Mouse (Mus musculus) olfactory bulb, adult 2 months (tissue): Measurements from ENCODE around the gene Pdxk. TPM values are rescaled to one million over a fixed set of nuclear protein-coding genes. Genes with fewer than 3 reads are reported as not detected.
A peak's percentile ranks its signal among the peaks of the same experiment; 100 is the strongest.
"Not testable (repeated sequence)": the region's sequence is repeated elsewhere in the genome, so short reads cannot be mapped to it uniquely, and the experiment has no call there.

Experiments
- H3K27ac ChIP-seq: fragments of 200-500 bp; 2 replicates; pipeline ENCODE4 v1.5.1; 2012; ENCODE audit warnings: low read depth, low read length; ENCODE audit not compliant: insufficient read depth
- H3K4me1 ChIP-seq: fragments of 200-500 bp; 2 replicates; pipeline ENCODE4 v1.6.1; 2012; ENCODE audit warnings: low read length; ENCODE audit not compliant: control insufficient read depth, insufficient read depth
- H3K4me3 ChIP-seq: fragments of 200-500 bp; 2 replicates; pipeline ENCODE4 v1.5.1; 2012; ENCODE audit warnings: mild to moderate bottlenecking, low read depth, low read length, moderate library complexity; ENCODE audit not compliant: insufficient read depth
- CTCF ChIP-seq: fragments of 200-500 bp; IDR thresholded peaks from 2 replicates; pipeline ENCODE4 v1.5.1; 2012; ENCODE audit warnings: low read depth, mild to moderate bottlenecking, low read length, moderate library complexity; ENCODE audit not compliant: insufficient read depth
- POLR2A ChIP-seq: fragments of 200-500 bp; IDR thresholded peaks from 2 replicates; pipeline ENCODE4 v1.6.1; 2012; ENCODE audit warnings: mild to moderate bottlenecking, low read depth, low read length, moderate library complexity; ENCODE audit not compliant: insufficient read depth
- WGBS: fragments of 180-500 bp; shearing (Covaris S2); methylation state at CpG from one replicate; pipeline ENCODE4 v1.1.7; 2018; 5-methylcytosine and 5-hydroxymethylcytosine counted together
- polyA plus RNA-seq: library from polyadenylated mRNA; stranded (reverse); fragments of >200 nt; gene quantifications from 2 replicates; pipeline ENCODE4 v1.2.4, GENCODE M21; 2012; ENCODE audit warnings: low replicate concordance; ENCODE audit not compliant: missing spikeins, insufficient read depth, insufficient read length

The Pdxk gene
- polyA plus RNA-seq: not detected in 2 replicates

- under 1% methylated on average over 35 of the region's 35 CpGs for WGBS
- Histone ChIP-seq H3K27ac (peak within 1 kb of the TSS; percentile 73), H3K4me3 (peak within 1 kb of the TSS; percentile 63), H3K4me1 (peaks cover 43% of the 10 kb centered on the region)
- no peak for TF ChIP-seq CTCF
- TF ChIP-seq POLR2A: peak; percentile 91
These were observed at the start of gene Pdxk for GRCm38 (mm10) chr10:78464792-78465207. Gene Pdxk (minus strand): TSS chr10:78464975.

- TF ChIP-seq POLR2A (no peak), CTCF (no peak)
- Histone ChIP-seq H3K27ac (no peak overlapping the region), H3K4me1 (no peaks in the 10 kb centered on the region), H3K4me3 (no peak overlapping the region)
- WGBS: 79% methylated on average over 6 of the region's 6 CpGs
These were observed 38.4 kb upstream of the Pdxk start for GRCm38 (mm10) chr10:78502986-78503733.

DNA sequence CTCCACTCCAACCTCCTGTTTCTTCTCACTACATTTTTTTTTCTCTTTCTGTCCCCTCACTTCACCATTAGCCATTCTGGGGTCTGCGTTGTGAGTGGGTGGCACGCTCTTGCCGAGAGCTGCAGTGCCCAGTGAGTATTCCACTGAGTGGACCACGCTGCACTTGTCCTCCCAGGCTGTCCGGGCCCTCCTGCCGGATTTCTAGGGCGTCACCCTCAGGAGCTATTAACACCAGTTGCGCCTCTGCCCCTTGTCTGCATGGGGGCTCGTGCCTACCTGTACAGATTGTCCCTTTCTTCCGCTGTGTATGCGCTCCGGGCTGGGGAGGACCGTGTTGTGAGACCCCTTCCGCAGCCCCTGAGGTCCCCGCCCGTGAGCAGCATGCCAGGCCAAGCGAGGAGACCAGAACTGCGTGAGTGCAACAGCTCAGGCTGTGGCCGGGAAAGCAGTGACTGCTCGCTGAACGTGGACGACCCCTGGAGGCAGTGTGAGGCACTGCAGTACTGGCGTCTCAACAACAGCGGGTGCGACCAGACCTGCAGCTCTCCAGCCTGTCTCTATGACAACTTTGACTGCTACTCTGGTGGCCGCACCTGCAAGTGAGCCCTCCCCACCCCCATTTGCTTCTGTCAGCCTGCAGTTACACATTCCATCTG, 22.8 kb upstream of the Pdxk start:
- WGBS: 11% methylated on average over 26 of the region's 26 CpGs
- no peak overlapping the region for H3K27ac ChIP-seq
- H3K4me1 ChIP-seq: peaks cover 3% of the 10 kb centered on the region; the same call in 1 of the 2 replicates
- no peak for TF ChIP-seq POLR2A
- peak; percentile 91 for TF ChIP-seq CTCF
- H3K4me3 ChIP-seq: peak overlapping the region; percentile 20; the same call in 1 of the 2 replicates

- no peak overlapping the region for H3K4me3 ChIP-seq
- H3K4me1 ChIP-seq: peaks cover 10% of the 10 kb centered on the region
- TF ChIP-seq CTCF (no peak), POLR2A (no peak)
- WGBS: 80% methylated on average over 5 of the region's 5 CpGs
- no peak overlapping the region for H3K27ac ChIP-seq
These were observed 22.1 kb upstream of the Pdxk start for GRCm38 (mm10) chr10:78486871-78487270.

- peaks cover 16% of the 10 kb centered on the region for H3K4me1 ChIP-seq
- whole genome bisulfite sequencing: 88% methylated on average over 2 of the region's 2 CpGs
- H3K4me3 ChIP-seq, H3K27ac ChIP-seq: not testable (repeated sequence)
These were observed 20.6 kb upstream of the Pdxk start for GRCm38 (mm10) chr10:78485369-78485768.

DNA sequence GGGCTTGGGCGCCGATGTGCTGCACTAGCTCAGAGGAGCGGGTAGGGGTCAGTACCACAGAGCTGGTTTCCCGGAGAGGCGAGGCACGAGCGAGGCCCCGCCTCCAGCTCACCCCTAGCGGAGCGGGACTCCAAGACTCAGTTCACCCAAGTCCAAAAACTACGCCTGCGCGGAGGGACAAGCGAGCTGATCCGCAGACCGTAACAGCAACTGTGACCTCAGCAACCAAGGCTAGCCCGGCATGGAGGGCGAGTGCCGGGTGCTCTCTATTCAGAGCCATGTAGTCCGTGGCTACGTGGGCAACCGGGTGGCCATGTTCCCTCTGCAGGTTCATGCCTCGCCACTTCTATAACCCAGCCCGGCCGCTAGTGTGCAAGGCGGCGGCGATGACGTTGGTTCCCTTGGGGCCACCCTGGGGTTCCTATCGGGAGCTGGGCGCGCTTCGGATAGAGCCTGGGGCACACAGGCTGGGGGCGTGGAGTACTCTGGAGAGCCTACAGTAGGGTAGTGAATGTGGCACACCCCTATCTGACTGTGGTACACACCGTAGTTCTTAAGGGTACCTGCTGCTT, 17.2 kb upstream of the Pdxk start:
- Histone ChIP-seq H3K27ac (no peak overlapping the region), H3K4me3 (peak overlapping the region; percentile 55), H3K4me1 (peaks cover 13% of the 10 kb centered on the region)
- TF ChIP-seq POLR2A (no peak), CTCF (no peak; the same call in 1 of the 2 replicates)
- WGBS: under 1% methylated on average over 35 of the region's 35 CpGs

DNA sequence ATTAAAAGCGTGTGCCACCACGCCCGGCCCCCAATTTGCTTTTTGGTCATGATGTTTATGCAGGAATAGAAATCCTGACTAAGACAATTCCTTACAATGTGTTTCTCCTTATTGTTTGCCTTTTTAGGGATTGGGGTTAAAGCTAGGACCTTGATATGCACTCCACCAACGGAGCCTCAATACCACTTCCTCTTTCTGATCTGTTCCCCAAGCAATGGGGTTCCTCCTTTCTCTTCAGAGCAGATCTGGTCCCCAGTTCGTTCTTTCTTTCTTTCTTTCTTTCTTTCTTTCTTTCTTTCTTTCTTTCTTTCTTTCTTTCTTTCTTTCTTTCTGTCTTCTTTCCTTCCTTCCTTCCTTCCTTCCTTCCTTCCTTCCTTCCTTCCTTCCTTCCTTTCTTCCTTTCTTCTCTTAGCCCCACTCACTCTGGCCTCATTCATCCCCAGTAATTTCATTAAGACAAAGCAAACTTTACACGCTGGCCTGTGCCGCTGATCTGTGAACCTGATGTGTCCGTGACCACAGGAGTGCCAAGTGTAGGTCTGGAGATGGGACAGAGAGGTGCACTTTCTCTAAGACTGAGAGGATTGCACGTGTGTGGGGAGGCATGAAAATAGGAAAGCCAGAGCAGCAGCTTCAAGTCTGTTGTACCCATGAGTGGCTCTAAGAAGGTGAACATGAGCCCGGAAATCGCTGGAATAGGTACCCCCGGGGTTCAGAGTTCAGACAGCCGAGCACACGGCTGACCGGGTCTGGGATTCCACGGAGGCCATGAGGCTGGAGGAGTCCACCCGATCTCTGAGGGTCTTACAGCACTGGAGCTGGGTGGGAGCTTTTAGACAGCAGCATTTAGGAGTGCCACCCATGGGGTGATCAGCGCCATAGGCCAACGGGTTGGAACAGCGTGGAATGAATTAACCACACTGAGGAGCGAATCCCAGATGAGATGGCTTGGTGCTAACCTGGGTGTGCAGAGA, 16.5 kb upstream of the Pdxk start:
- Histone ChIP-seq H3K27ac (no peak overlapping the region), H3K4me1 (peaks cover 13% of the 10 kb centered on the region), H3K4me3 (peak overlapping the region; percentile 55)
- 39% methylated on average over 21 of the region's 21 CpGs for WGBS
- TF ChIP-seq POLR2A: no peak
- TF ChIP-seq CTCF: no peak

GRCm38 (mm10) chr10:78476821-78477220, 12.0 kb upstream of the Pdxk start:
- H3K27ac ChIP-seq: no peak overlapping the region
- TF ChIP-seq POLR2A (no peak), CTCF (no peak)
- no peak overlapping the region for H3K4me3 ChIP-seq
- peaks cover 20% of the 10 kb centered on the region for H3K4me1 ChIP-seq
- 74% methylated on average over 4 of the region's 4 CpGs for WGBS
